Mouse (Mus musculus) gonadal fat pad, adult 2 months (tissue): Measurements from ENCODE around the gene Stmn1. TPM values are rescaled to one million over a fixed set of nuclear protein-coding genes. Genes with fewer than 3 reads are reported as not detected.

Experiments used
- DNase-seq: peaks from one replicate; pipeline ENCODE4 v3.0.0-alpha.2; 2012; ENCODE audit warnings: low read depth
- polyA plus RNA-seq: library from polyadenylated mRNA; depleted of rRNA; stranded (reverse); fragments of >200 nt; gene quantifications from 2 replicates; pipeline ENCODE4 v1.2.3, GENCODE M21; 2012; rRNA removed

The Stmn1 gene
- 3.5 and 7.7 TPM in 2 replicates for polyA plus RNA-seq

GRCm38 (mm10) chr4:134468215-134468575 is at the start of gene Stmn1:
Gene Stmn1, plus strand, starts transcription at chr4:134468320.
- no peak for DNase-seq

DNA sequence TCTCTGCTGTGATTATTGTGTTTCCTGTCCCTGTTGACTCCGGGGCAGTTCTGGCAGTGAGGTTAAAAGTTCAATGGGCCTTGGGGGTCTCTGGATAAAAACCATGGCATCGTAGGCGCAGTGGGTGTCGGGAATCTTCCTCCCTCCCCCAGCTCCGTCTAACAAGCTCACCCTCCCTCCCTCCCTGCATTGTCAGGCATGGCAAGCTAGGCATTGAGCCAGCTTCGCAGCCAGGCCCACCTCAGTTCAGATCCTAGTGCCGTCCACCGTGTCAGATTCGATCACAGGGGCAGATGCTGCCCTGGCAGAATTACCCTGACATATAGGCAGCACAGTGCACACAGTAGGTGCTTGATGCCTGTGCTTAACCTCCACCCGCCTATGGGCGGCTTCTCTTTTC is 46.1 kb upstream of the Stmn1 start:
- DNase-seq, result no peak

DNA sequence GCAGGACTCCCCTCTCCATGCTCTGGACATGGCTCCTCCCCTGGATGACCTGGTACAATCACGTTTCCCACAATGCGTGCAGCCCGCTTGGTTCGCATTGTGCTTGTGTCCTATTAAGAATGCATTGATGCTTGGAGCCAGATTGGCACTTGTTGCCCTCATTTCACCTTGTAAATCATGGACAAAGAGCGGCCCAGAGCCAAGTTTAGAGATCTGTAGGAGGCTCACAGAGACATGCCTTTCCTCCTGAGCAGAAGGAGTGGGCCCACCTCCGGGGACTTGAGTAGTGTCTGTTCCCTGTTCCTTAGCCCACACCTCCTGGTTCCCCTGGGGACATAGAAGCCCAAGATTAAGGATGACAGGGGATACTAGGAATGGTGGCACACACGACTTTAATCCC is 44.2 kb upstream of the Stmn1 start:
- DNase-seq, result no peak

DNA sequence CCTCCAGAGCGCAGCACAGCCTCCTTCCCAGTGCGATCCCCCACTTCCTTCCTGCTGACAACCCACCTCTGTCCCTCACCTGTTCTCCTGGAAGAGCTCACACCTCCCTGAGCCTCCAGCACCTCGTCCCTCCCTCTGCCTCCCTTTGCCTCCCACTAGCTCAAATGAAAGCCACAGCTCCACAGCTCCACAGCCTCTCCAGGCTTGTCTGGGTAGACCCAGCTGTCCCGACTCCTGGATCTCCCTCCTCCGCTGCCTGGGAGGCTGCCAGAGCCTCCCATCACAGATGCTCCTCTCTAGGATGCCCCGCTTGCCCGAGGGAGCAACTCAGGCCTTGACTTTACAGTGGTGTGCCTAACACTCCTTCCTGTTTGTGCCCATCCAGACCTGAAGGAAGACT is 43.0 kb upstream of the Stmn1 start:
- DNase-seq, result no peak

DNA sequence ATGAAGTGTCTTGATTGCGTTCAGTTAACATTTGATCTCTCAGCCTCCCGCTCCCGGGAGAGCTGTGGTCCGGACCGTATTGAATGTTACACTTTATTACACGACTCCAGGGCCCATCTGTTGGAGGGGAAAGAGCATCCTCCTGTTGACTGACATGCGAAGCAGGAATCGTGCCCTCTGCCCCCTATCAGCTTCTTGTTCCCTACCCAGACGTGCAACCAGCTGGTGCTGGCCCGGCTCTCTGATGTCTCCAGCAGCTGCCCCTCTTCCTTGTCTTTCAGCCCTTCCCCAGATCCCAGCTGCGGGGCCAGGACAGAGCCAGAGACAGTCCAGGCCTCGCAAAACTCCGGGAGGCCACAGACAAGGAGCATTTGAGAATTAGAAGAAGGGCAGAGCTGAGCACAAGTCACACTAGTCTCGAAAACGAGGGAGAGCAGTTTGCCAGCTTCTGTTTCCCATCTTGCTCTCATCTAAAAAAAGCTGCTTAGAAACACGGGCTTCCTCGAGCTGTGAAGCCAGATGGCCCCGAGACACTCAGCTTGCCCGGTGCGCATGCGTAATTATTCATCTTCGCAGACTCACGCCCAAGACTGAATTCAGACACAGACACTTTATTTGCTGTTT is 37.6 kb upstream of the Stmn1 start:
- DNase-seq, result no peak

DNA sequence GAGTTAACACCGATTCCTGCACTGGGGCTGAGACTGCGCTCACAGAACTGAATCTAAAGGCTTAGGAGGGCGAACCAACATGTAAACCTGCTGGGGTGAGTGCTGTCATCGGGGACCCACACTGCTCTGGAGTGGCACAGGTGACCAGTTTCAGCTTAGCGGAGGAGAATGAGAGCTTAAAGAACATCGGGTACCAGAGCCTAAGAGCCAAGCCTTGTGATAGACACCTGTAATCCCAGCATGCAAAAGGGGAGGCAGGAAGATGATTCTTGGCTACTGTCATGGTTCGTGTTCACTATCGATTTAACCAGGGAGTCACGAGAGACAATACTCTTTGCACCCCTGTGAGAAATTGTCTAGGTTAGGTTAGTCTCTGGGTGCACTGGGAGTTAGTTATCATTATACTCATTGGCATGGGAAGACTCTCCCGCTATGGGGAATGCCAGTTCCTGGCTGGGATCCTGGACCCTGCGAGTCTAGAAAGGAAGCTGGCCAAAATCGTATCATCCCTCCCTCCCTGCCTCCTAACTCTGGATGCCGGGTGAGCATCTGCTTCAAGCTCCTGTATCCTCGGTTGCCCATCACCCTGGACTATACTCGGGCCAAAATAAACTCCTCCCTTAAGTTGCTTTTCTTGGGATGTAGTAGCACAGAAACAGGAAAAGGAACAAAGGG is 35.3 kb upstream of the Stmn1 start:
- no peak for DNase-seq

DNA sequence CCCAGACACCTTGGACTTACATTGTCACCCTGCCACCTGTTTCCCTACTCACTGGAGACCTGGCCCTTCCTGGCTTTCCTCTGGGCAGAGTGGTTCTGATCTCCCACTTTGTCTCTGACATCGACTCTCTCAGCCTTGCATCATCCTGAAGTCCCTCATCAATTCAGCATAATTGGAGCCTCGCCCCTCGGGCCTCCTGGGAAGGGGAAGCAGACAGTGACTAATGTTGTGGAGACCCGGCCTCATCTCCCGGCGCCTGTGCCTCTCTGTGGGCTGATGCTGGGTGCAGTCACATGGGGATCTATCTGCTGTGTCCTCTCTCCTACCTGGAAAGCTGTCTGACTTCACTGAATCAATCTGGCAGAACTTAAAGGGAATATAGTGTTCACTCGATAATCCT is 31.9 kb upstream of the Stmn1 start:
- DNase-seq, result no peak

DNA sequence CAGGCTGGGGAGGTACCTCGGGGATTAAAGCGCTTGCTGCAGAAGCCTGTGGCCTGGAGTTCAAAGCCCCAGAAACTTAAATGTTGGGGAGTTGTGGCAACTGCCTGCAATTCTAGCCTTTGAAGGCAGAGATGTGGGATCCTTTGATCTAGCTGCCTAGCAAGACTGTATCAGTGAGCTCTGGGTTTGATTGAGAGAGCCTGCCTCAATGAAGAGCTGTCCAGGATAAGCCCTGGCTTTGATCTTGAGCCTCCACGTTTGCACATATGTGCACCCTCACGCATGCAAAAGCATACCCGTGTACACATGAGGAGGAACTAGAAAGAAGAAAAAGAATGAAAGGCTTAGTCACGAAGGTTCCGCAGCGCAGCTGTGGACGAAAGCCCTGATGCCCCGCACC is 31.5 kb upstream of the Stmn1 start:
- DNase-seq, result no peak

DNA sequence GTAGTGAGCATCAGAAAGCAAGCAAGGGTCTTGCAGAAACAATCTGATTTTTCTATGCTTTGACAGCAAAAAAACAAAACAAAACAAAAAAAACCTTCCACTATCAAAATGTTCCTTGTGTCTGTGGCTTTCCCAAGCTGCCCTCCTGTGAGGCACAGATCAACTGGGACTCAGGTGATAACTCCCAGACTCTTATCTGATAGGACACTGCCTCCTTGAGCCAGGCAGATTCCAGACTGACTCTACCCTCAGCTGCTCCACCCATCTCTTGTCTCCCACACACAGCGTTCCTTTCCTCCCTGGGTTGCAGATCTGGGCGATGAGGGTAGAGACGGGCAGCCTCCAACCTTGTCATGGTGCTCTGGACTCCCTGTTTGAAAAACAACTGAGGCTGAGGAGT is 29.0 kb upstream of the Stmn1 start:
- DNase-seq, result no peak

- no peak for DNase-seq
Measured at GRCm38 (mm10) chr4:134439919-134440318, 28.2 kb upstream of the Stmn1 start.

DNA sequence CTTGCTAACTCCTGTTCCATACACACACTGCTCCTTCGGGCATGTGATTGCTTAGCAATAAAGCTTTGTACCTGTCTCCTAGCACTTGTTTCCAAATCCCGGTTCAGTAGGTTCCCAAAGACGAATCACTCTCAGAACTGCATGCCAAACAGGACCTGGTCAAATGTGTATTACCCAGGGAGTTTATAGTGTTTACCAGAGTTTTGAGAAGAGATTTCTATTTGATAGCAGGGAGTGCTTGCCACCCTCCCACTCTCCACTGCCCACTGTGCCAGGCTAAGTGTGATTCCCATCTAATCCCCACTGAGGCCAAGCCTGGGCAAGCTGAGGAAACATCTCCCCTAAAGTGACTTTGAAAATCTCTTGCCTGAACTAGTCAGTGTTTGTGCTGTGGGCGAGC is 25.9 kb upstream of the Stmn1 start:
- peak; percentile 91 for DNase-seq

- DNase-seq, result no peak
Measured at GRCm38 (mm10) chr4:134443589-134443988, 24.5 kb upstream of the Stmn1 start.

DNA sequence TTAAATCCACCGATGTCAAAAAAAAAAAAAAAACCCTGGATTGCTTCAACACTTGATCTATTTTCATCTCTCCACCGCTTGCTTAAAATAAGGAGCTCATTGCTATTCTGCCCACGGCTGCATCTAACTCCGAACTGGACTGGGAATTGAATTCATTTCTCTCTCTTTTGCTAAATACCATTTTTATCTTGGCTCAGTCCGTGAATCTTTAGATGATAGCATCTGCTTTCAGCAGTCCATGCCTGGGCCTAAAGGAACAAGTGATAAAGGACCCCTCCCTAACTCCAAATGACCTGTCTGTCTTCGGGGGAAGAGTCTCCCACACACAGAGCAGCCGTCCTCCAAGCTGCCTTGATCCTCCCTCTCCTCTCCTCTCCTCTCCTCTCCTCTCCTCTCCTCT is 23.2 kb upstream of the Stmn1 start:
- no peak for DNase-seq

DNA sequence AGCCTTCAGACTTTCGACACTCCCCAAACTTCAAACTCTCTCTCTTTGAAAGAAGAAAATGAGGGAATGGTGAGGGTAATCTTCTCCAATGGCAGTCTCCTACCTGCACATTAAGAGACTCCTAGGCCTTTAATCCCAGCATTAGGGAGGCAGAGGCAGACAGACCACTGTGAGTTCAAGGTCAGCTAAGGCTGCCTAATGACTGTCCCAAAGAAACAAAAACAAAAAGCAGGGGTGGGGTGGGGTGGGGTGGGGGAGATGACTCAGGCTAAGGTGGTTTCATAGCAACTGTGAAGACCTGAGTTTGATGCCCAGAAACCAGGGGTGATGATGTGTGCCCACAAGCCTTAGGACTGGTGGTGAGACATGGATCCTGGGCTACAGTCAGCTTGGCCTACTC is 22.6 kb upstream of the Stmn1 start:
- no peak for DNase-seq

GRCm38 (mm10) chr4:134447966-134448365 is 20.2 kb upstream of the Stmn1 start:
- no peak for DNase-seq

GRCm38 (mm10) chr4:134449595-134450391 is 18.3 kb upstream of the Stmn1 start:
- DNase-seq, result no peak

DNA sequence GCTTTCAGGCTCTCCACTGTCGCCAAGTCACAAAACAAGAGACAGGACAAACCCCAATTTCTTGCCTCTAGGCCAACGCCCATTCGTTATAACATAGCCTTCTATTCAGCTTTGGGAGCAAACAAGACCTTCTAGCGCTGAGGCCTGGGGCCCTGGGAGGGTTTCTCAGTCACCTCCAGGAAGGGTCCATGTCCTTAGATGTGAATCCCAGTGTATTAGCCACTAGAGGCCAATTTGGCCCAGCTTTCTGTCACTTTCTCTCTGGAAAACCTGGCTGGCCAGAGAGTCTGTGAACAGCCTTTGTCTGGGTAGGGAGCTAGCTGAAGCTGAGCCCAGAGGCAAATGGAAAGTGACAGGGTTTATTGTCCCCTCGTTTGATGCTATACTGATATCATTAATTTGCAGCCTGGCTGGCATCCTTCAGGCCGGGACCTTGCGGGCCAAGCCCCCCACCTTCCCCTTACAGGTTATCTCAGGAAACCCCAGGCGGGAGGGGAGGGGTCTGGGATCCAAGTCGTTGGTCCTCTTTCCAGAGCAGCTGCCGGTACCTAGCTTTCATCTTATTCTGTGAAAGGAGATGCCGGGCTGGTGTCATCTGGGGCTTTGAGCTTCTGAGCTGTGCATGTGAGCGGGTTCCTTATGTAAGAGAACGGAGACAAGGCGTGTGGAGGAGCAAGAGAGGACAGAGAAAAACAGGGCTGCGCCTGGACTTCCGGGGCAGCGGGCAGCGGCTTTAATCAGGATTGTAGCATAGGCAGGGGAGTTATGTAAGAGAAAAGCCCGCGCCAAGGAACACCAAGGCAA is 17.5 kb upstream of the Stmn1 start:
- no peak for DNase-seq

DNA sequence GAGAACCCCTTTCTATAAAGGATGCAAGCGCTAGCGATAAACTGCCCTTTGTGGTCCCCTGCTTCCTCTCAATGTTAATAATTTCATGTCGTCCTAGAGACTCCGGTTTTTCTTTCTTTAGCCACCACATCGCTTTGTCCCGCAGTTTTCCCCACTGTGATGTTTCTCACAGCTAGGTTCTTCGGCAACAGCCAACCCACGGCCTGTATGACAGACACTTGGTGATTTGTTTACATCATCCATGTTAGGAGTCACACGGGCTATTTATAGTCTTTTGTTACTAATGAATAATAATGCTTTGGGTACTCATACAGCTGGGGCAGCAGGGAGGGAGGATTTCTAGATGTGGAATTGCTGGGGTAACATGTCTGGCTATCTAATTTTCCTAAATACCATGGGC is 16.6 kb upstream of the Stmn1 start:
- DNase-seq, result no peak

DNA sequence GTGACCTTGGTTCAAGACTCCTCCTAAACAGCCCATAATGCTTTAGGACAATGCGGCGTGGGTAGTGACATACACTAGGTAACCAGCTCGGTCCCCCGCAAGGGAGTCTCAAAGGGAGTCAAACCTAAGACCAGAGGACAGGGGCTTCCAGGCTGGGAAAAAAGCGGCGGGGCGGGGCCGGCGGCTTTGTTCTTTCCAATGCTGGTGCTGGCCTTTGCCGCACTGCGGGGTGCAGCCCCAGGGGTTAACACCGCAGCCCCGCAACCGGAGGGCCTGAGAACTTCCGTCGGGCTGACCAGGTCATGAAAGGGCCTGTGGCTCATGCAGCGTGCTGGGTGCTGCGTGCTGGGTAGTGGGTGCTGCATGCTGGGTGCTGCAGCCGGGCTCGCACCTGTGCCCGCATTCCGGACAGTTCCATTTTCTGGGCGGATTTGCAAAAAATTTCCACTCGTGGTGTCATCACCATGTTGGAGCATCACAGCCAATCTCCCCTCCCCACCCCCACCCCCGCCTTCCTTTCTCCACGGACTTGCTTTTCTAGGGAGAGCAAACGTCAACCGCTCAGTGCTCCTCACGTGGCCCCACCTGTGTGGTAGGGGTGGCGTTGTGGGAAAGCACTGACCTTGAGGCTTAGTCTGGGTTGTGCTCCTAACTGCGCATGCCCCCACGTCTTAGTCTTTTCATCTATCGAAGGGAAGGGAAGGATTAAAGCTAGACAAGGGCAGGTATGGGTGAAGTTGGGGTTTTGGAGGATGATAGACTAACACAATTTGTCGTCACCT is 14.3 kb upstream of the Stmn1 start:
- no peak for DNase-seq

- DNase-seq, result no peak
Measured at GRCm38 (mm10) chr4:134455310-134455709, 12.8 kb upstream of the Stmn1 start.

DNA sequence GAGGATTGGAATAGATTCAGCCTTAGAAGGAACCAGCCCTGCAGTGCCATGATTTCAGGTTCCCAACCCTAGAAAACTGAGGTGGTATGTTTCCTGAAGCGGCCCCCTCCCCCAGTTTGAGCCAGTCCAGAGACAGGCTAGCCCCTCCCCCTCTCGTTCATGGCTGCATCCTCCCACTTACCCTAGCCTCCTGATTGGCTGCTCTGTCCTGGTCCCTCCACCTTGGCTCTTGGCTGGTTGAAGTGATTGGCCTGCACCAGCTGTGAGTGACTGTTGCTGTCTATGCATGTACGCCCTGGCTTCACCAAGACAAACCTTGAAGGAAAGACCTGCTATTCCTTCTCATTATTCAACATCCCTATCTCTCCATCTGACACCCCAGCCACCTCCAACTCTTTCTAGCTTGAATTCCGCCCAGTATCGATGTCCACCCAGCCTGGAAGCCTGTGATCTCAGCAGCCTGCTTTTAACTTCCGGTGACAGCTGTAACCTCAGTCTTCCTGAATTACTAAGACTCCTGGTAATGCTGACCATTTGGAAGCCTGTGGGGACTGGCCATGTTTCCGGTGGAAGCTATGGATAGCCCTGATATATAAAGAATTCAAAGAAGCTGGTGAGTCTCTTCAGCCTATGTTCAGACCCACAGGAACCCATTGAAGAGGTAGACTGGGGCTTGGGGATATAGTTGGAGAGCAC is 10.8 kb upstream of the Stmn1 start:
- DNase-seq, result no peak
